Mouse (Mus musculus): ENCODE data around the gene Gps2. TPM values are rescaled to one million over a fixed set of nuclear protein-coding genes. Genes with fewer than 3 reads are reported as not detected.

The Gps2 gene
- total and polyA plus RNA-seq, 3 experiments, result 78.0 to 113 TPM; not detected in 1

DNA sequence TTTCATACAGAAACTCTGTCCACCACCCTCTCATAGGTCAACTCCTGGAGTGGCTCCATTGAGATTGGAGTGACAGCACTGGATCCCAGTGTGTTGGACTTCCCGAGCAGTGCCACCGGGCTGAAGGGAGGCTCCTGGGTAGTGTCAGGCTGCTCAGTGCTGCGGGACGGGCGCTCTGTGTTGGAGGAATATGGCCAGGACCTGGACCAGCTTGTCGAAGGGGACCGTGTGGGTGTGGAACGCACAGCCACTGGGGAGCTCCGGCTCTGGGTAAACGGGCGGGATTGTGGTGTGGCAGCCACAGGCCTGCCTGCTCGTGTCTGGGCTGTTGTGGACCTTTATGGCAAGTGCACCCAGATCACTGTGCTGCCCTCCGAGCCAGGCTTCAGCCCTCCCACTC lies 10.7 kb upstream of the Gps2 start:
- Histone ChIP-seq H3K36me3 (ENCODE audit: control insufficient read depth in 1 of 2, insufficient read depth in 2 of 2, low read length in 2 of 2) (peaks cover 3 to 12% of the 10 kb centered on the region in 2 experiments; a peak in 2 of 4 replicates), H3K9ac (ENCODE audit: control insufficient read depth, low read depth, low read length, poor library complexity, severe bottlenecking) (peak overlapping the region; percentile 81)
- DNase-seq (ENCODE audit: low read depth, low spot score), result no peak

DNA sequence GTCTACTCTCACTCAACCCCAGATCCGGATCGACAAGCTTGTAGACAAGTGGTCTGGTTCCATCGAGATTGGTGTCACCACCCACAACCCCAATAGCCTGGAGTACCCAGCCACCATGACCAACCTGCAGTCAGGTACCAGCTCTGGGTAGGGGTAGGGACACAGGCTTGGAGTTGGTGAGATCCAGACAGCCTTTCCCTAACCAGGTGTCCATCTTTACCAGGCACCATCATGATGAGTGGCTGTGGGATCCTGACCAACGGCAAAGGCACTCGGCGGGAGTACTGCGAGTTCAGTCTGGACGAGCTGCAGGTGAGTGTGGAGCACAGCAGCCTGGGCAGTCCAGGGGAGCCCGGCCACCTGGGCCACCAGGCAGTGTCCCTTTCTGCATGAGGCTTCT lies 9.4 kb upstream of the Gps2 start:
- no peak overlapping the region for H3K9ac ChIP-seq (ENCODE audit: control insufficient read depth, low read depth, low read length, poor library complexity, severe bottlenecking)
- peaks cover 0 to 12% of the 10 kb centered on the region in 2 experiments; a peak in 2 of 4 replicates for H3K4me1 ChIP-seq (ENCODE audit: control insufficient read depth in 1 of 2, insufficient read depth in 2 of 2, low read length in 2 of 2)
- H3K36me3 ChIP-seq (ENCODE audit: control insufficient read depth in 1 of 2, insufficient read depth in 2 of 2, low read length in 2 of 2), result peaks cover 3 to 13% of the 10 kb centered on the region in 2 experiments; a peak in 2 of 4 replicates
- DNase-seq (ENCODE audit: low read depth, low spot score), result no peak
- H3K9me3 ChIP-seq (replicated peaks; ENCODE audit: insufficient read depth, low read length), result no peaks in the 10 kb centered on the region
- no peak overlapping the region for H3K27ac ChIP-seq (ENCODE audit: control insufficient read depth, low read depth, low read length)
- no peaks in the 10 kb centered on the region for H3K27me3 ChIP-seq (ENCODE audit: control insufficient read depth in 1 of 2, insufficient read depth in 2 of 2, low read length in 2 of 2)
- H3K4me3 ChIP-seq (ENCODE audit: control insufficient read depth in 1 of 2, insufficient read depth in 1 of 2, low read depth in 2 of 2, low read length in 2 of 2), result no peak overlapping the region
- peaks cover 18% of the 10 kb centered on the region for H3K79me2 ChIP-seq (ENCODE audit: control insufficient read depth, insufficient read depth, low read length, poor library complexity)
- TF ChIP-seq GATA1 (IDR thresholded peaks at IDR 0.05; ENCODE audit: low read depth, low read length) (no peak), MAZ (IDR thresholded peaks at IDR 0.05; ENCODE audit: low read depth, low read length) (no peak), TCF12 (IDR thresholded peaks at IDR 0.05; ENCODE audit: low read depth, low read length) (no peak), POLR2AphosphoS2 (IDR thresholded peaks at IDR 0.05; ENCODE audit: low read length) (no peak), SMC3 (IDR thresholded peaks at IDR 0.05; ENCODE audit: low read depth, low read length) (no peak), ZC3H11A (IDR thresholded peaks at IDR 0.05; ENCODE audit: low read depth, low read length) (no peak), GABPA (IDR thresholded peaks at IDR 0.05; ENCODE audit: low read depth, low read length) (no peak), MAX (IDR thresholded peaks at IDR 0.05; ENCODE audit: low read length) (no peak), ZKSCAN1 (IDR thresholded peaks at IDR 0.05; ENCODE audit: low read depth, low read length) (no peak), TAL1 (IDR thresholded peaks at IDR 0.05; ENCODE audit: low read length) (no peak), CTCF (IDR thresholded peaks at IDR 0.05 in 2 of 3, conservative IDR thresholded peaks at IDR 0.05 in 1 of 3; ENCODE audit: control insufficient read depth in 1 of 3, insufficient read depth in 1 of 3, low read depth in 2 of 3, low read length in 3 of 3, poor library complexity in 1 of 3, severe bottlenecking in 1 of 3) (no peak), SIN3A (IDR thresholded peaks at IDR 0.05; ENCODE audit: low read length) (no peak), MXI1 (IDR thresholded peaks at IDR 0.05; ENCODE audit: low read depth, low read length) (no peak)

More for the DNA sequence above, 10.7 kb upstream of the Gps2 start:
- no peak for TF ChIP-seq MAFK (IDR thresholded peaks at IDR 0.05; ENCODE audit: borderline replicate concordance, low read depth, low read length)
- TF ChIP-seq MAZ (IDR thresholded peaks at IDR 0.05; ENCODE audit: low read depth, low read length), result no peak
- H3K9me3 ChIP-seq (replicated peaks; ENCODE audit: insufficient read depth, low read length), result no peaks in the 10 kb centered on the region
- no peak overlapping the region for H3K27ac ChIP-seq (ENCODE audit: control insufficient read depth, low read depth, low read length)
- H3K27me3 ChIP-seq (ENCODE audit: control insufficient read depth in 1 of 2, insufficient read depth in 2 of 2, low read length in 2 of 2), result no peaks in the 10 kb centered on the region
- H3K4me1 ChIP-seq (ENCODE audit: control insufficient read depth in 1 of 2, insufficient read depth in 2 of 2, low read length in 2 of 2), result peaks cover 0 to 12% of the 10 kb centered on the region in 2 experiments; a peak in 2 of 4 replicates
- peaks cover 18% of the 10 kb centered on the region for H3K79me2 ChIP-seq (ENCODE audit: control insufficient read depth, insufficient read depth, low read length, poor library complexity)
- H3K4me3 ChIP-seq (ENCODE audit: control insufficient read depth in 1 of 2, insufficient read depth in 1 of 2, low read depth in 2 of 2, low read length in 2 of 2), result peak overlapping the region; percentile 58 to 77

DNA sequence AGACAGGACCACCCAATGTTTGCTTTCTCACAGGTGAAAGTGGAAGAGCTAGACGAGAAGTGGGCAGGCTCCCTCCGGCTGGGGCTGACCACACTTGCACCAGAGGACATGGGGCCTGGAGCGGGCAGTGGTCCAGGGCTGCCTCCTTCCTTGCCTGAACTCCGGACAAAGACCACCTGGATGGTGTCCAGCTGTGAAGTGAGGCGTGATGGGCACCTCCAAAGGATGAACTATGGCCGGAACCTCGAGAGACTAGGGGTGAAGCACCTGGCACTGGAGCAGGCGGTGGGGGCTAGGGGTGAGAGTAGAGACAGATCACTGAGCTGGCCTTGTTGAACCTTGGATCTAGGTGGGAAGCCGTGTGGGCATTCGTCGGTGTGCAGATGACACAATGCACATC lies 5.0 kb upstream of the Gps2 start:
- no peaks in the 10 kb centered on the region for H3K27me3 ChIP-seq (ENCODE audit: control insufficient read depth in 1 of 2, insufficient read depth in 2 of 2, low read length in 2 of 2)
- no peak overlapping the region for H3K9ac ChIP-seq (ENCODE audit: control insufficient read depth, low read depth, low read length, poor library complexity, severe bottlenecking)
- H3K9me3 ChIP-seq (replicated peaks; ENCODE audit: insufficient read depth, low read length), result no peaks in the 10 kb centered on the region
- no peak for TF ChIP-seq MEF2A (IDR thresholded peaks at IDR 0.05; ENCODE audit: extremely low read depth, insufficient replicate concordance, low read depth, low read length, poor library complexity, severe bottlenecking)
- no peak for TF ChIP-seq MAFK (IDR thresholded peaks at IDR 0.05; ENCODE audit: borderline replicate concordance, low read depth, low read length)
- no peak for TF ChIP-seq GATA1 (IDR thresholded peaks at IDR 0.05; ENCODE audit: low read depth, low read length)
- no peak for TF ChIP-seq MXI1 (IDR thresholded peaks at IDR 0.05; ENCODE audit: low read depth, low read length)
- no peak for TF ChIP-seq POLR2AphosphoS2 (IDR thresholded peaks at IDR 0.05; ENCODE audit: low read length)
- TF ChIP-seq HCFC1 (IDR thresholded peaks at IDR 0.05; ENCODE audit: low read depth, low read length), result no peak
- TF ChIP-seq RCOR1 (IDR thresholded peaks at IDR 0.05; ENCODE audit: low read depth, low read length), result no peak
- TF ChIP-seq TAL1 (IDR thresholded peaks at IDR 0.05; ENCODE audit: low read length), result no peak
- TF ChIP-seq SIN3A (IDR thresholded peaks at IDR 0.05; ENCODE audit: low read length), result no peak
- TF ChIP-seq RAD21 (IDR thresholded peaks at IDR 0.05; ENCODE audit: low read depth, low read length), result no peak
- TF ChIP-seq CHD2 (IDR thresholded peaks at IDR 0.05; ENCODE audit: low read length), result no peak
- no peak for TF ChIP-seq MAX (IDR thresholded peaks at IDR 0.05; ENCODE audit: low read length)
- no peak overlapping the region for H3K27ac ChIP-seq (ENCODE audit: control insufficient read depth, low read depth, low read length)
- H3K4me1 ChIP-seq (ENCODE audit: control insufficient read depth in 1 of 2, insufficient read depth in 2 of 2, low read length in 2 of 2), result peaks cover 0 to 11% of the 10 kb centered on the region in 2 experiments; a peak in 2 of 4 replicates
- H3K36me3 ChIP-seq (ENCODE audit: control insufficient read depth in 1 of 2, insufficient read depth in 2 of 2, low read length in 2 of 2), result peaks cover 4 to 13% of the 10 kb centered on the region in 2 experiments; a peak in 2 of 4 replicates
- H3K79me2 ChIP-seq (ENCODE audit: control insufficient read depth, insufficient read depth, low read length, poor library complexity), result no peaks in the 10 kb centered on the region
- no peak overlapping the region for H3K4me3 ChIP-seq (ENCODE audit: control insufficient read depth in 1 of 2, insufficient read depth in 1 of 2, low read depth in 2 of 2, low read length in 2 of 2)
- no peak for DNase-seq (ENCODE audit: low read depth, low spot score)

Measured in MEL (cell line).